Mouse (Mus musculus) bone marrow macrophage, adult 2 months (primary cell): ENCODE measurements at regions not wholly inside any gene's neighbourhood (a gene's known extent, or its start where the extent isn't known, plus 50 kb on each side); places are given as distances from the start of the nearest gene placed in this dataset.

ENCODE experiments used
- CTCF ChIP-seq: IDR thresholded peaks from 2 replicates; pipeline ENCODE4 v1.5.1; 2012; ENCODE audit warnings: low read depth, mild to moderate bottlenecking, low read length, moderate library complexity
- POLR2A ChIP-seq: IDR thresholded peaks from 2 replicates; pipeline ENCODE4 v1.6.1; 2012; ENCODE audit warnings: mild to moderate bottlenecking, low read depth, low read length, borderline replicate concordance

GRCm38 (mm10) chr14:104114182-104114581, 270.0 kb upstream of the Ednrb start:
- TF ChIP-seq POLR2A (no peak), CTCF (no peak)
